Mouse (Mus musculus): ENCODE measurements around the gene Spsb2.
"Not testable (repeated sequence)": the region's sequence is repeated elsewhere in the genome, so short reads cannot be mapped to it uniquely, and the experiment has no call there.

Spsb2 gene

GRCm38 (mm10) chr6:124803061-124803460, 5.4 kb upstream of the Spsb2 start:
- DNase-seq (ENCODE audit: low spot score), result no peak

GRCm38 (mm10) chr6:124803691-124804090, 4.8 kb upstream of the Spsb2 start:
- not testable (repeated sequence) for DNase-seq (ENCODE audit: low spot score)

GRCm38 (mm10) chr6:124804341-124804740, 4.1 kb upstream of the Spsb2 start:
- DNase-seq (ENCODE audit: low spot score), result no peak

GRCm38 (mm10) chr6:124805341-124806321, 2.8 kb upstream of the Spsb2 start:
- peak; percentile 94 for DNase-seq (ENCODE audit: low spot score)

GRCm38 (mm10) chr6:124806446-124807140, 1.9 kb upstream of the Spsb2 start:
- no peak for DNase-seq (ENCODE audit: low spot score)

- DNase-seq (ENCODE audit: low spot score), result no peak
Observed at GRCm38 (mm10) chr6:124807366-124807765, 1.1 kb upstream of the Spsb2 start.

GRCm38 (mm10) chr6:124807986-124808357, 489 bp upstream of the Spsb2 start:
- no peak for DNase-seq (ENCODE audit: low spot score)

GRCm38 (mm10) chr6:124809052-124809774, 752 bp downstream of the Spsb2 start:
- DNase-seq (ENCODE audit: low spot score), result peak; percentile 91

- DNase-seq (ENCODE audit: low spot score), result no peak
Observed at GRCm38 (mm10) chr6:124809775-124810538, 1.5 kb downstream of the Spsb2 start.

GRCm38 (mm10) chr6:124810566-124811402, 2.3 kb downstream of the Spsb2 start:
- not testable (repeated sequence) for DNase-seq (ENCODE audit: low spot score)

GRCm38 (mm10) chr6:124811403-124811665, 2.9 kb downstream of the Spsb2 start:
- DNase-seq (ENCODE audit: low spot score), result no peak

GRCm38 (mm10) chr6:124811701-124812560, 3.5 kb downstream of the Spsb2 start:
- no peak for DNase-seq (ENCODE audit: low spot score)

GRCm38 (mm10) chr6:124812848-124813247, 4.4 kb downstream of the Spsb2 start:
- no peak for DNase-seq (ENCODE audit: low spot score)

GRCm38 (mm10) chr6:124813496-124813895, 5.0 kb downstream of the Spsb2 start:
- DNase-seq (ENCODE audit: low spot score), result peak; percentile 60

- peak; percentile 92 for DNase-seq (ENCODE audit: low spot score)
Observed at GRCm38 (mm10) chr6:124813933-124814332, 5.5 kb downstream of the Spsb2 start, which contains the start of gene Tpi1. TSS of gene Tpi1 (minus strand) at chr6:124814296.

- no peak for DNase-seq (ENCODE audit: low spot score)
Observed at GRCm38 (mm10) chr6:124814448-124814847, 6.0 kb downstream of the Spsb2 start.

- no peak for DNase-seq (ENCODE audit: low spot score)
Observed at GRCm38 (mm10) chr6:124814858-124815774, 6.7 kb downstream of the Spsb2 start.

GRCm38 (mm10) chr6:124816611-124817010, 8.2 kb downstream of the Spsb2 start:
- no peak for DNase-seq (ENCODE audit: low spot score)

- DNase-seq (ENCODE audit: low spot score), result no peak
Observed at GRCm38 (mm10) chr6:124817125-124817524, 8.7 kb downstream of the Spsb2 start.
